Mouse (Mus musculus) megakaryocyte, embryonic 14.5 days (primary cell): ENCODE data around the gene Specc1.

Source experiments
- FLI1 ChIP-seq: IDR thresholded peaks from 2 replicates; pipeline ENCODE4 v1.6.1; 2012; ENCODE audit warnings: low read length, inconsistent platforms, mixed read lengths
- GATA1 ChIP-seq: IDR thresholded peaks from 3 replicates; pipeline ENCODE4 v1.6.1; 2012; ENCODE audit warnings: mixed read lengths, low read length, inconsistent platforms, borderline replicate concordance

- TF ChIP-seq GATA1: no peak
- TF ChIP-seq FLI1: no peak
Observed at GRCm38 (mm10) chr11:61974106-61974707, 17.6 kb downstream of the Specc1 start.
